In genomic region chr13:45740369-45740768, GRCm38 (mm10) we compare ENCODE assay signal across 22 mouse cellular contexts.
DNase-seq lines count a peak whose midpoint lies in the region; ATAC-seq and TF ChIP-seq lines count a peak whose summit lies in the region.
"Had no signal": no experiment of that assay in that cellular context is flagged by ENCODE, and none has a peak within 500 bp of the region (broad histone marks: within the 10 kb centered on the region; RNA-seq: fewer than 3 reads in every experiment).

No protein-coding gene starts in this region.

- peak; percentile 61 for DNase-seq in heart, adult 11 months
- DNase-seq in heart, adult 8-10 months (ENCODE audit: low spot score), result no peak
- peak; percentile 54 for DNase-seq in brain, embryonic 14.5 days (ENCODE audit: low read depth)
- DNase-seq in layer of hippocampus, adult 11-12 months (ENCODE audit: low spot score), result no peak
- DNase-seq: adrenal gland, adult 8-10 months; adrenal gland, postnatal 14 days; adrenal gland, postnatal 36 days; cerebellum, adult 11 months; cerebellum, adult 18-20 months; cerebellum, adult 8-10 months; cerebellum, adult 9-11 months; cerebellum, postnatal 14 days; cerebellum, postnatal 36 days; embryo, embryonic 11 days had no signal

- no peak overlapping the region for H3K4me2 ChIP-seq in forebrain, embryonic 16.5 days (ENCODE audit: low read length)
- no peak overlapping the region for H3K4me2 ChIP-seq in forebrain, embryonic 12.5 days
- H3K4me2 ChIP-seq: embryonic facial prominence, embryonic 13.5 days; embryonic facial prominence, embryonic 15.5 days had no signal

- H3K9me3 ChIP-seq in forebrain, embryonic 16.5 days (ENCODE audit: control insufficient read depth, low read length), result no peaks in the 10 kb centered on the region
- H3K9me3 ChIP-seq in forebrain, embryonic 12.5 days, result no peaks in the 10 kb centered on the region
- H3K9me3 ChIP-seq: embryonic facial prominence, embryonic 13.5 days; embryonic facial prominence, embryonic 15.5 days; forebrain, embryonic 10.5 days had no signal

- TF ChIP-seq POLR2A in brain, embryonic 14.5 days (IDR thresholded peaks at IDR 0.05; ENCODE audit: borderline replicate concordance, extremely low read depth, insufficient read depth, insufficient read length, poor library complexity, severe bottlenecking), result no peak

- H3K27ac ChIP-seq in forebrain, embryonic 16.5 days (ENCODE audit: low read length), result no peak overlapping the region
- H3K27ac ChIP-seq in forebrain, embryonic 12.5 days, result no peak overlapping the region
- H3K27ac ChIP-seq: embryonic facial prominence, embryonic 13.5 days; embryonic facial prominence, embryonic 15.5 days; forebrain, embryonic 10.5 days had no signal

- WGBS in forebrain, embryonic 16.5 days, result 68% methylated on average over 12 of the region's 12 CpGs
- 75% methylated on average over 12 of the region's 12 CpGs for WGBS in forebrain, embryonic 12.5 days

- no peak overlapping the region for H3K4me3 ChIP-seq in forebrain, embryonic 16.5 days (replicated peaks; ENCODE audit: low read length)
- no peak overlapping the region for H3K4me3 ChIP-seq in forebrain, embryonic 12.5 days (replicated peaks)
- H3K4me3 ChIP-seq: embryonic facial prominence, embryonic 13.5 days; embryonic facial prominence, embryonic 15.5 days; erythroblast, embryonic 14.5 days; forebrain, embryonic 10.5 days had no signal

- 0 out of 2 replicates have a peak, but pooled peaks cover 3% of the 10 kb centered on the region for H3K4me1 ChIP-seq in forebrain, embryonic 16.5 days (replicated peaks; ENCODE audit: control insufficient read depth, insufficient read depth, low read length)
- 0 out of 2 replicates have a peak, but pooled peaks cover 4% of the 10 kb centered on the region for H3K4me1 ChIP-seq in forebrain, embryonic 12.5 days
- H3K4me1 ChIP-seq: embryonic facial prominence, embryonic 15.5 days had no signal

- H3K27me3 ChIP-seq in forebrain, embryonic 16.5 days (replicated peaks; ENCODE audit: control insufficient read depth, insufficient read depth, low read length), result no peaks in the 10 kb centered on the region
- no peaks in the 10 kb centered on the region for H3K27me3 ChIP-seq in forebrain, embryonic 12.5 days
- H3K27me3 ChIP-seq: embryonic facial prominence, embryonic 13.5 days; embryonic facial prominence, embryonic 15.5 days; Patski had no signal

- no peak for TF ChIP-seq CTCF in brain, embryonic 14.5 days (IDR thresholded peaks at IDR 0.05; ENCODE audit: borderline replicate concordance, extremely low read depth, insufficient read depth, insufficient read length)

- peak; percentile 20; the same call in 1 of the 2 replicates for ATAC-seq in forebrain, embryonic 16.5 days
- no peak for ATAC-seq in forebrain, embryonic 12.5 days (ENCODE audit: low FRiP score)
- ATAC-seq: activated CD4-positive, CD25-positive, alpha-beta regulatory T cell, adult 4 months; Patski had no signal

- peaks cover 2% of the 10 kb centered on the region; the same call in 1 of the 2 replicates for H3K36me3 ChIP-seq in forebrain, embryonic 16.5 days (ENCODE audit: control insufficient read depth, insufficient read depth)
- no peaks in the 10 kb centered on the region for H3K36me3 ChIP-seq in forebrain, embryonic 12.5 days (replicated peaks)
- H3K36me3 ChIP-seq: embryonic facial prominence, embryonic 13.5 days; embryonic facial prominence, embryonic 15.5 days; forebrain, embryonic 10.5 days had no signal

- H3K9ac ChIP-seq in forebrain, embryonic 16.5 days (replicated peaks; ENCODE audit: low read depth, low read length), result no peak overlapping the region
- no peak overlapping the region for H3K9ac ChIP-seq in forebrain, embryonic 12.5 days
- H3K9ac ChIP-seq: embryonic facial prominence, embryonic 13.5 days; embryonic facial prominence, embryonic 15.5 days had no signal

Comparison
In these comparisons a context has a peak if more than half of its experiments do, and no peak if none do; other contexts are left out.
1. DNase-seq: peak in heart, adult 11 months (single experiment) and brain, embryonic 14.5 days (single experiment); none in heart, adult 8-10 months (single experiment) and layer of hippocampus, adult 11-12 months (single experiment).